Mouse (Mus musculus) olfactory bulb, adult 2 months (tissue): Measurements from ENCODE around the gene Cntnap5a. TPM values are rescaled to one million over a fixed set of nuclear protein-coding genes. Genes with fewer than 3 reads are reported as not detected.

Experiments used
- H3K27ac ChIP-seq: fragments of 200-500 bp; 2 replicates; pipeline ENCODE4 v1.5.1; 2012; ENCODE audit warnings: low read depth, low read length; ENCODE audit not compliant: insufficient read depth
- H3K4me1 ChIP-seq: fragments of 200-500 bp; 2 replicates; pipeline ENCODE4 v1.6.1; 2012; ENCODE audit warnings: low read length; ENCODE audit not compliant: control insufficient read depth, insufficient read depth
- H3K4me3 ChIP-seq: fragments of 200-500 bp; 2 replicates; pipeline ENCODE4 v1.5.1; 2012; ENCODE audit warnings: mild to moderate bottlenecking, low read depth, low read length, moderate library complexity; ENCODE audit not compliant: insufficient read depth
- CTCF ChIP-seq: fragments of 200-500 bp; IDR thresholded peaks from 2 replicates; pipeline ENCODE4 v1.5.1; 2012; ENCODE audit warnings: low read depth, mild to moderate bottlenecking, low read length, moderate library complexity; ENCODE audit not compliant: insufficient read depth
- POLR2A ChIP-seq: fragments of 200-500 bp; IDR thresholded peaks from 2 replicates; pipeline ENCODE4 v1.6.1; 2012; ENCODE audit warnings: mild to moderate bottlenecking, low read depth, low read length, moderate library complexity; ENCODE audit not compliant: insufficient read depth
- WGBS: fragments of 180-500 bp; shearing (Covaris S2); methylation state at CpG from one replicate; pipeline ENCODE4 v1.1.7; 2018; 5-methylcytosine and 5-hydroxymethylcytosine counted together
- polyA plus RNA-seq: library from polyadenylated mRNA; stranded (reverse); fragments of >200 nt; gene quantifications from 2 replicates; pipeline ENCODE4 v1.2.4, GENCODE M21; 2012; ENCODE audit warnings: low replicate concordance; ENCODE audit not compliant: missing spikeins, insufficient read depth, insufficient read length

Gene Cntnap5a
- polyA plus RNA-seq, 1 experiment, result not detected

DNA sequence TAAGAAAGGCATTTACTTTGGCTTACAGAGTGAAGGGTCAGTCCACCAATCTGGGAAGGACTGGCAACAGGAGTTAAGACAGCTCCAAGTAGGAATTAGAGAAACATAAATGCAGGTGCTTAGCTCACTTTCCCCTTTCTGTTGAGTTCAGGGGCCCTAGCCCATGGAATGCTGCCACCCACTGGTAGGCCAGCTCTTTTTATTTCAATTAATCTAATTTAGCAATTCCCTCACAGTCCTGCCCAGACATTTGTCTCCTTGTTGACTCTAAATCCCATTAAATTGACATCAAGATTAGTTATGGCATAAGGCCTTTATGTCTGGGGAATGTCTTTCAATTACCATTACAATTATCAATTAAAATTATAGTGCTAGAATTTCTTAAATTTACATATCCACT lies 628.7 kb downstream of the Cntnap5a start:
- no peaks in the 10 kb centered on the region for H3K4me1 ChIP-seq

DNA sequence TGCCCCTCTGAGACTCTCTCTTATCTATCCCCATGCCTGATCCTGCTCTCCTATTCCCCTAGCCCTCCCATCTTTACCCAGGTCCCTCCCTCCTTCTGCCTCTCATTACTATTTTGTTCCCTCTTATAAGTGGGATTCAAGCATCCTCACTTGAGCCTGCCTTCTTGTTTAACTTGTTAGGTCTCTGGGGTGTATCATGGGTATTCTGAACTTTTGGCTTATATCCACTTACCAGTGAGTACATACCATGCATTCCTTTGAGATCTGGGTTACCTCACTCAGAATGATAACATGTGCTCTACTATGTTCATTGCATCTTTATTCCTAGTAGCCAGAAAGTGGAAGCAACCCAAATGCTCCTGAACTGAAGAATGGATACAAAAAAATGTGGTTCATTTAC lies 639.9 kb downstream of the Cntnap5a start:
- TF ChIP-seq POLR2A (no peak), CTCF (no peak)
- Histone ChIP-seq H3K4me1 (no peaks in the 10 kb centered on the region), H3K4me3 (no peak overlapping the region), H3K27ac (no peak overlapping the region)

More for the DNA sequence above, 628.7 kb downstream of the Cntnap5a start:
- Histone ChIP-seq H3K4me3 (no peak overlapping the region), H3K27ac (no peak overlapping the region)
- TF ChIP-seq POLR2A, result no peak
- TF ChIP-seq CTCF, result no peak

DNA sequence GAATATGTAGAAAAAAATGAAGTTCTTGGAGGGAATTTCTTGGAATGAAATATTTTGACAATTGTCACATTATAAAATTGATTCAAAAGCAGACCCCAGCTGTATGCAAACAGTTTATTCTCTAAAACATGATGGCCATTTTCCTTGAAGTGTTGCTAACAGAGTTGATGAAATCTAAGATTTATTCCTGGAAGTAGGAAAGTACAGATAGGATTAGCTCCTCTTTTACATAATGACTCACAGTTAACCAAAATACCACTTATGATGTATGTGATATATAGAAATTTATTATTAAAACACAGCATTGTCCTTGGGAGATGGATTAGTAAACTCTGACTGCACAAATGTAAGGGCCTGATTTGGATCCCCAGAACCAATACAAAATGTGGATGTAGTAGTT lies 669.1 kb downstream of the Cntnap5a start:
- TF ChIP-seq CTCF, result no peak
- TF ChIP-seq POLR2A, result no peak
- Histone ChIP-seq H3K4me3 (no peak overlapping the region), H3K4me1 (no peaks in the 10 kb centered on the region), H3K27ac (no peak overlapping the region)

DNA sequence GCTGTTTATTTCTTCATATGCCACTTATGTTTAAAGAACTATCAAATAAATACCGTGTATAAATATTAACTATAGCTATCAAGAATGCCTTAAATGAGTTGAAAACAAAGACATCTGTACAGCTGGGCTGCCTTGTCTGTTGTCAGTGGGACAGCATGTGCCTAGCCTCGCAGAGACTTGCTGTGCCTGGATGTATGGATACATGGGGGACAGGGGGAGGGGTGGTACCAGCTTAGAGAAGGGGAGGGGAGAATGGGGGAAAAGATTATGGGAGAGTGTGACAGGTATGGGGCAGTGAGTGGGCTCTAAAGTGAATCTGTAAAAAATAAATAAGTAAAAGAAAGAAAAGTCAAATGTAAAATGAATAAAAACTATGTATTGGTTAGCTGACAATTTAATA lies 681.0 kb downstream of the Cntnap5a start:
- Histone ChIP-seq H3K4me1 (no peaks in the 10 kb centered on the region), H3K27ac (no peak overlapping the region), H3K4me3 (no peak overlapping the region)
- WGBS, result 48% methylated on average over 2 of the region's 2 CpGs
- TF ChIP-seq CTCF (no peak), POLR2A (no peak)

DNA sequence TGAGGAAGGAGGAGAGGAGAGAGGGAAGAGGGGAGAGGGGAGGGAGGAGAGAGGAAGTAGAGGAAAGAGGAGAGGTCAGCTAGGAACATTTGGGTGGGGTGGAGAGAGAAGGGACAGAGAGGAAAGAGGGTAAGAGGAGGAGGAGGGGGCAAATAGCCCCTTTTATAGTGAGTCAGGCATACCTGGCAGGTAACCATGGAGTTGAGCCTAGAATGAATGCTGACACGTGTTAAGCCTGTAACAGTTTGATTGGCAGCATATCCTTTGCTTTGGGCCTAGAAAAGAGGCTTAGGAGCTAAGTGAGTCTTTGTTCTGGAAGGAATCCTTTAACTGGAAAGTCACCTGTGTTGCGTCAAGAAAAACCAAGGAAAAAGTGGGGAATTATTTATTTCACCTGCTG lies 681.6 kb downstream of the Cntnap5a start:
- TF ChIP-seq CTCF (no peak), POLR2A (no peak)
- Histone ChIP-seq H3K4me1 (no peaks in the 10 kb centered on the region), H3K27ac (no peak overlapping the region), H3K4me3 (no peak overlapping the region)
- 60% methylated on average over 2 of the region's 2 CpGs for WGBS

DNA sequence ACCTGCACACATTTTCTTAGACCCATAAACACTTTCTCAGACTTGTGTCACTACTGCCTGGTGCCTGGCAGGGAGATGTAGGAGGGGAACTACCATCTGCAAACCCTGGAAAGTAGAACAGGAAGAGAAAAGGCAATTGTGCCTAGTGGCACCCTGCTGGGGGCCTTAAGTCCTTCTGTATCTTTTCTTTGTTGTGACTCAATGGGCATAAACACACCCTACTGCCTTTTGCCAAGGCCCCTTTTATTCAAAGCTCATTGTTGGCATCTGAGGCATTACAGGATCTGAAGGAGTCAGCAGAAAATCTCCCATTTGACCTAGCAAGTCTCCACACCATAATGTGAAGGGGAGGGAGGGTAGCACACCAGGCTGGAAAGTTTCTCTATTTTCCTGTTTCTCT lies 682.2 kb downstream of the Cntnap5a start:
- Histone ChIP-seq H3K27ac (no peak overlapping the region), H3K4me3 (no peak overlapping the region), H3K4me1 (no peaks in the 10 kb centered on the region)
- no peak for TF ChIP-seq POLR2A
- no peak for TF ChIP-seq CTCF

DNA sequence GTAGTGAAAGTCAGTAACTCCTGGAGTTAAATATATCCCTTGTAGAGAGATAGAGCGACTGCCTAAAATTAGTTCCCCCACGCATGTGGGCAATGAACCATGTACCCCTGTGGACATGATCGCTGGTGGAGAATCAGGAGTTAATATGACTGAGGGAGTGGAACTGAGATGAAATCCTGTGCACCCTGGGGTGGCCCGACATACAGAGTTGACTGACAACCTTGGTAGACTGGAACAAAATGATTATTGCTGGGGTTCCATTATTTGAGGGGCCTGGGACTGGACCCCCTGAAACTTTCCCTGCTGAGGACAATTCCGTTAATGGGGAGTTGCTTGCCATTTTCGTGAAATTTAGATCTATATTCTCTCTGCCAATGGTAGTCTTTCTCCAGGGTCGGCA lies 683.0 kb downstream of the Cntnap5a start:
- Histone ChIP-seq H3K4me3 (no peak overlapping the region), H3K27ac (no peak overlapping the region), H3K4me1 (no peaks in the 10 kb centered on the region)
- no peak for TF ChIP-seq CTCF
- TF ChIP-seq POLR2A, result no peak
- WGBS, result 52% methylated on average over 7 of the region's 7 CpGs

DNA sequence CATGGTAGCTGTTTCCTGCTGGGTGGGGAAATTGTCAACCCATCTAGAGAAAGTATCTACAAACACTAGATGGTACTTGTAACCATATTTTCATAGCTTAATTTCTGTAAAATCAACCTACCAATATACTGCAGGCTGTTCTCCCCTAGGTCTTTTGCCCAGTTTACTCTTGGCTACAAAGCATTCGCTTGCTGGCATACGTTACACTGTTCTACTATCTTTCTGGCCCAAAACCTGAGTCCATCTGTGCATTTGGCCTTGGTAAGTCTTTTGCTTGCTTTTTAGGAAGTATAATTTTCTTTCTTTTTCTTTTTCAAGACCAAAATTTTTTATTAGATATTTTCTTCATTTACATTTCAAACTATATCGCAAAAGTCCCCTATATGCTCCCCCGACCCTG lies 686.3 kb downstream of the Cntnap5a start:
- Histone ChIP-seq H3K4me1 (no peaks in the 10 kb centered on the region), H3K27ac (no peak overlapping the region), H3K4me3 (no peak overlapping the region)
- WGBS, result 96% methylated on average over 4 of the region's 4 CpGs
- TF ChIP-seq CTCF (no peak), POLR2A (no peak)

DNA sequence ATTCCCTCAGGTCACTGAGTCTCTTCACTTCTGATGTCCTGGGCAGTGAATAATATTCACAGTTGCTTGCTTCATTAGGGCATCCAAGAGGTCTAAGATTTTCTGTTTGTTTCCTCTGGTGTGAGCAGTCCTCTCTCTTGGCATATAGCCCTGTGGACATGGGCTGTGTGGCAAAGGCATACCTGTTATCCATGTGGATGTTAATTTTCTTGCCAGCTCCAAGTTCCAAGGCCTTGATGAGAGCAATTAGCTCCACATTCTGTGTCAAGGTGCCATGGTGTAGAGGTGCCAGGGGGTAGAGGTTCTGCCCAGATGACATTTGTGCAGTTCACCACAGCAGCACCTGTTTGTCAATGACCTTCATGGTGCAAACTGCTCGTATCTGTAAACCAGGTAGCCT lies 689.0 kb downstream of the Cntnap5a start:
- H3K4me1 ChIP-seq, result no peaks in the 10 kb centered on the region
- TF ChIP-seq CTCF (no peak), POLR2A (no peak)
- no peak overlapping the region for H3K4me3 ChIP-seq
- H3K27ac ChIP-seq, result no peak overlapping the region
- 78% methylated on average over 1 of the region's 1 CpGs for WGBS

DNA sequence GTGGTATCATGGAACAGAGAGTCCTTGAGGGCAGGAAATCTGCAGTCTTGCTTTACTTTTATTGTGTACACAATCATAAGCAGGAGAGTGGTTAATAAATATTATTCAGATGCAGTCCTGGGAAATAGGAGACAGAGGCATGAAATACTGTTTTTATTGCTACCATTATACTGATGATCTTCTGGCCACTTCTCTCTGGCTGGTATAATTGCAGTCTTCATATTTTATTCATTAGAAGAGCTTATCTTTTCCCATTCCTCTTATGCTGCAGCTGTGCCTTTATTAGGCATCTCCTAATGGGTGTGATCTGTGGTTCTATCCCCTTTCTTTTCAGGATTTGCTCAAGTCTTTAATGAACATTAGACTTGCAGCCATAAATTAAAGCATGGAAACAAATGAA lies 707.8 kb downstream of the Cntnap5a start:
- H3K4me1 ChIP-seq, result no peaks in the 10 kb centered on the region
- no peak overlapping the region for H3K27ac ChIP-seq
- no peak for TF ChIP-seq CTCF
- no peak for TF ChIP-seq POLR2A
- no peak overlapping the region for H3K4me3 ChIP-seq
